Mouse (Mus musculus) heart, adult 11 months (tissue): ENCODE measurements around the gene Adamtsl1.

Experiments
- DNase-seq: peaks from one replicate; pipeline ENCODE4 v3.0.0; 2022

Gene Adamtsl1

DNA sequence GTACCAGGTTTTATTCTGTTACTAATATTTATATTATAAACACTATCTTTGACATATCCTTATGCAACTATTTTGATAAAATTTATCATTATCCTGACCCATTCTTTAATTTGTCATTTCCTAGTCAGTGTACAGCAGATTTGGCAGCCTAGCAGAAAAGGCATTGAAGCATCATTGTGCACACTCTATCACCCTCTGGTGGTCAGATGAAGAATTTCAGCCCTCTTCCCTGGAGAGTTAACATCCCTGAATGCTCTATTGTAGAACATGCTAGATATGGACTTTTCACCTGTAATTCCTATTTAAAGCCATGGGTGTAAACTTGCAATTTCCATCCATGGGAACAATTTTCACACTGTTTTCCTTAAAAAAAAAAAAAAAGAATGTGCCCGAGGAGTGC is 305.2 kb downstream of the Adamtsl1 start:
- DNase-seq = no peak

DNA sequence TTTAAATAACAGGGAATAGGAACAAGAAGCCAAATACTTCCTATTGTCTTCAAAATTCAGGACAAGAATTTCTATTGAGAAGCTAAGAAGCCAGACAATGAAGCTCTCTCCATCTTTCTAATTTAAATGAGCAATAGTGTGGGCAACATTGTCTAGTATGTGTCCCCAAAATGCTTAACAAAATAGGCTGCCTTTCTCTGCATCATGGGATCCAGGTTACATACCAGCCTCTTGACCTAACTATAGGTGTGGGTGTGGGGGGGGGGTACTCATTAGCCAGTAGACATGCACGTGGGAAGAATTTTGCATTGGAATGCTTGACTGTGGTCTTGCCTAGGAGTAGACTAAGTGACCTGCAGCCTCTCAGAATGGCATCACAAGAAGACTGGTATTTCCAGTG is 305.9 kb downstream of the Adamtsl1 start:
- DNase-seq = no peak

DNA sequence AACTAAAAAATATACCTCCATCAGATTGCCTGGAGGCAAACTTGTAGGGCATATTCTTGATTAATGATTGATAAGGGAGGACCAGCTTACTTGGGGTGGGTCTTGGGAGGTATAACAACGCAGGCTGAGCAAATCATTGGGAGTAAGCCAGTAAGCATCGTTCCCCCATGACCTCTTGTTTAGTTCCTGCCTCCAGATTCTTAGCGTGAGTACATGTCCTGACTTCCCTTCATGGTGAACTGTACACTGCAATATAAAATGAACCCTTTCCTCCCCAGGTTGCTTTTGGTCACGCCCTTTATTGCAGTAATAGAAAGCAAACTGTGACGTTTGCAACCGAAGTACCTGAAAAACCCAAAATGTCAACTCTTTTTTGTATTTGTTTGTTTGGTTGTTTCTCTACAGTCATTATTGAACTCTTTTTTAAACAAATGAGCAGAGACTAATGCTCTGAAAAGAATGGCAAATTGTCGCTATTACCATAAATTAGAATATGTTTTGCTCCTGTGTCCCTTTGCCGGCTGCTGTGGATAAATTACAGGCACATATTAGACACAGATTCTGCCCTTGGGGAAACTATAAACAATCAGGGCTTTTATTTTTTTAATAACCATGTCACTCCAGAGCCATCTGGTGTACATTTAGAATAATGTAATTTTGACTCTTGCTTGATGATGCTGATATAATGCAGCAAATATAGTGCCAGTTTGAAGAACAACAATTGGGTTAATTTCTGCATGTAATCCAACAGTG is 310.2 kb downstream of the Adamtsl1 start:
- DNase-seq = no peak

GRCm38 (mm10) chr4:85824705-85825085 is 310.7 kb downstream of the Adamtsl1 start:
- no peak for DNase-seq

DNA sequence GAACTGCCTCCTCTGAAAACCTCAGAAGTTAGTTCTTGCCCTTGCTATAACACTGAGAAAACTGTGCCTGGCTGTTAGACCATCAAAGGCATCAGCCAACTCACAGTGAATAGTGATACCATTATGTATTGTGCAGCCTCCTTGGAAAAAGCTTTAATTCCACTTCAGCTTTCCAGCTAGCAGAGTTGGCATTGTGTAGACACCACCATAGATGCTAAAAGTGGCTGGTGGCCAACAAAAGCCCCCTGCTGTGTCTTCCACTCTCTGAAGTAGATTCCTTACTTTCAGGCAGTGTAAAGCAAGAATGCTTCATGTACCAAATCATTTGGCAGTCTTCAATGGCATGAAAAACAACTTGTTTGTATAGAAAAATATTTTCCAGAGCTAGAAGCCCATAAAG is 323.1 kb downstream of the Adamtsl1 start:
- DNase-seq = peak; percentile 78

GRCm38 (mm10) chr4:85837532-85837965 is 323.6 kb downstream of the Adamtsl1 start:
- DNase-seq = peak; percentile 78

- DNase-seq = no peak
Observed at GRCm38 (mm10) chr4:85838031-85838430, 324.1 kb downstream of the Adamtsl1 start.

- peak; percentile 72 for DNase-seq
Observed at GRCm38 (mm10) chr4:85842113-85842512, 328.1 kb downstream of the Adamtsl1 start.

- DNase-seq = no peak
Observed at GRCm38 (mm10) chr4:85844381-85844780, 330.4 kb downstream of the Adamtsl1 start.

- no peak for DNase-seq
Observed at GRCm38 (mm10) chr4:85845931-85846330, 332.0 kb downstream of the Adamtsl1 start.

DNA sequence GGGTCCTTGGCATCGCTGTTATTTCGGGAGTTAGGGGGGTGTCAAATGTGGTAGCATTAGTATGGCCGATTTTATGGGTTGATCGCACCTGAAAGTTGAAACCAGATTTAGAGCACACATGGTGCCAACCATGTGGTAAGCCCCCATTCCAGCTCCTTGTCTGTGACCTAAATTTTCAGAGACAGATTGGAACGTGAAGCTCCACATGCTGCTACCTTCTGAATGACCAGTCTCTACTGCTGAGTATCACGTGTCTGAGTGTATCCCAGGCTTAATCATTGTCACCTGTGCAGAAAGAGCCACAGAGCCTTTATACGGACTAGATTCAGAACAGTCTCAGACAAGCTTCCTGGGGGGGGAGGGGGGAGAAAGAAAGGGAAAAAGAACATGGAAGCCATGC is 339.4 kb downstream of the Adamtsl1 start:
- peak; percentile 23 for DNase-seq

- peak; percentile 78 for DNase-seq
Observed at GRCm38 (mm10) chr4:85854507-85854906, 340.5 kb downstream of the Adamtsl1 start.

GRCm38 (mm10) chr4:85879376-85879775 is 365.4 kb downstream of the Adamtsl1 start:
- peak; percentile 85 for DNase-seq

DNA sequence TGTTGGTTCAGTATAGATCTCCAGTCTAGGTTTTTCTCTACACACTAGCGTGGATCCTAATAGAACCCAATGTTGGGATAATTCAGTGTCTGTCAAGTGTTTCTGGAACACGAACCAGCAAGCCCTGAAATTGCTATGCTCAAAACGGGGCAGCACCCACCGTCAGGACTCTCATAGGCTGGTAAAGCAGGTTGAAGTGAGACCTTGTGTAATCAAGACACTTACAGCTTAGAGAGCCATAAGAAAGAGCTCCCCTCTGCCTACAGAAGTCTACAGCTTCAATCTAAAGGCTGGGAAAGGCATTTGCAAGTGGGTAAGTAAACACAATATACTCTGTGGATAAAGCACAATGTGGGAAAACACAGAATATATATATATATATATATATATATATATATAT is 367.3 kb downstream of the Adamtsl1 start:
- DNase-seq = no peak

- DNase-seq = peak; percentile 34
Observed at GRCm38 (mm10) chr4:85884031-85884430, 370.1 kb downstream of the Adamtsl1 start.

DNA sequence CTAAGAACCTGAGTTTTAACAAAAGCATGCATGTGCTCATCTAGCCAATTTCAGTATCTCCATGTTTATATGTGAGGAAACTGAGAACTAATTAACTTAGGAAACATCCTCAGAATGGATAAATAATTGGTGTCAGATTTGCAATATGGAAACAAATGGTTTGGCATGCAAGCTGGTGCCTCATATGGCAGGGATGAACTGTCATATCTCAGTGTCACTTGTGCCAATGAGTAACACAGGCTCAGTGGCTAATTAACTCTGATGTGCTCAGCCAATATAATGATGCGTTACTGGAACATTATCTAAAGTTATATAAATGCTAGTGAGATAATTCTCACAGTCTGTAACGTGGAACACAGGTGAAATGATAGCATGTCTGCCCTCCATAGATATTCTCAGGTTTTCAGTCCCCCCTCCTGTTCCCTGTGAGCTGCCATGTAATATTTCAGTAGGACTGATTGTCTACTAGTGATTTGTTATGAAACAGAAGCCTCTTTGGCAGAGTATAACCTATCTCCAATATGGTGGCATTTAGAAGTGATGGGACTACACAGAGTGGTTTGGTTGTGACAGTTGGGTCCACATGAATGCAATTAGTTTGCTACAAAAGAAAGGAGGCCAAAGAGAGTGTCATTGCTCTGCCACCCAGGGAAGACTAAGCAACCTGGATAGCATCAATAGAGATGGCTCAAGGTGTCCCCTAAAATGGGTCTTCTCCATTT is 376.1 kb downstream of the Adamtsl1 start:
- no peak for DNase-seq

- no peak for DNase-seq
Observed at GRCm38 (mm10) chr4:85901316-85901715, 387.3 kb downstream of the Adamtsl1 start.

GRCm38 (mm10) chr4:85904217-85904616 is 390.2 kb downstream of the Adamtsl1 start:
- DNase-seq = no peak

DNA sequence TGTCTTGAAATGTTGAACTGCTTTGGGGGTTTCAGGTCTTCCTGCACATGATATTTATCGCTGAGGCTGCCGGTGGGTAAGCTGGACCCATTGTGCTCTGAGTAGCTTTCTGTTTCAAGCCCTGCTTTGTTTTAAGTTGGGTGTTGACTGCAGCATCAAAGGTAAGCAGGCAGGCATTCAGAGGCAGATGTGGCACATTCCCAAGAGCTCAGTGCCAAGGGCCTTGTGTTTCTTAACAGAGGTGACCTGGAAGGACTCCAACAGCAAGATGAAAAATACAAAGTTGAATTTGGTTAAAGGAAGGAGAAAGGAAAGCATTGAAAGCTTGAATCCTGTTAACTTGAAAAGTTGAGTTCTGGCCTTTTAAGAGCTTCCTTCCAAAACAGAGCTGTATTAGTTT is 402.1 kb downstream of the Adamtsl1 start:
- peak; percentile 88 for DNase-seq

- no peak for DNase-seq
Observed at GRCm38 (mm10) chr4:85918366-85918765, 404.4 kb downstream of the Adamtsl1 start.

DNA sequence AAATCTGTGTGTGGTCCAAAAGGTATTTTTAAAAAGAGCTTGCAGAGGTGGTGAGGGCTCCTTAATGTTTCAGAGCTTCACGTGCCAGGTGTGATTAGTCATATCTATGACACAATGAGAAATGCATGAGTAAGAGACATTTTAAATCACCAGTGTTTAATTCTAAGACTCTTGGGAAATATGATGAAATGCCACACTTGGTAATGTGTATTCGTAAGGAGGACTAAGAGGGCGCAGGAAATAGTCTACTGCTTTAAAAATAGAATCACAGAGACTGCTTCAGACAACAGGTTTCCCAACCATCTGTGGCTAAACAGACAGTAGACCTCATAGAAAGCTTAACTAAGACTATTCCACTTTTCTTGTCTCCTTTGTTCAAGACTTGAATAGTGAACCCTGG is 406.5 kb downstream of the Adamtsl1 start:
- DNase-seq = no peak

GRCm38 (mm10) chr4:85922741-85923140 is 408.8 kb downstream of the Adamtsl1 start:
- DNase-seq = no peak

DNA sequence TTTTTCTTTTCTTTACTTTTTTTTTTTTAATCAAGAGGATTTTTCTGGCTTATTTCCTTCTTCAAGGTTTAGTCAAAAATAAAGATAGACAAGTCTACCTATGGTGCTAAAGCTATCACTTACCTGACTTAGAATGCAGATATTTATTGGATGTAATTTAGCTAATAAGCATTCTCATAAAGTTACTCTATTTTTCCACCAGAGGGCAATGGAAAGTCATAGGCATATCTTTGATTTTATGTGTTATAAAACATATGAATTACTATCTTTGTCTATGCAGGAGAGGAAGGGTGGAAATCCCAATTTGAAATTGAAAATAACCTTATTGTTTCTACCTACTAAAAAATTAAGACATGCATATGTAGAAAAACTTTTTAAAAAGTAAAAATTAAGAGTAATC is 418.2 kb downstream of the Adamtsl1 start:
- DNase-seq = no peak

DNA sequence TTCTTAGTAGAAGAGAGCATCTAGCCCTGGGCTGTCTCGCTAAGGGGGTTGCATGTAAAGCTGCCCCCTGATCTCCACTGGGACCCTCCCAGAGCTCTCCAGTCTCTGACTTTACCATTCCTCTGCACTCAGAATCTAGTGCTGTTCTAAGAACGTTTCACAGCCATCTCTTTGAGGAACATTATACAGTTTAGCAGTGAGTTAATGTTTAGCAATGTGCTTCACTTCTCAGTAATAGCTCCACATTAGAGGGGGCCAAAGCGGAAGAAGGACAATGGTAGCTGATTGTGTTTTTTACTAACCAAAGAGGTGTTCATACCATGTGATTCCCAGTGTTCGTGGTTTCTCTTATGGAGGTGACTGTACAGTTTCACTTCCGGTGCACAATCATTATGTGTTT is 425.5 kb downstream of the Adamtsl1 start:
- DNase-seq = no peak
